Mouse (Mus musculus): ENCODE measurements around the gene Mphosph8. TPM values are rescaled to one million over a fixed set of nuclear protein-coding genes. Genes with fewer than 3 reads are reported as not detected.

The Mphosph8 gene
- total RNA-seq, 1 experiment from 2014 or later: 30.0 TPM

Other genes starting within 250 kb of the Mphosph8 start
- gene Cenpj, start 92.8 kb upstream of the Mphosph8 start, total RNA-seq (2021): 13.5 and 13.7 TPM in 2 replicates
- 31.9 and 39.1 TPM in 2 replicates for gene Parp4, start 92.6 kb upstream of the Mphosph8 start, total RNA-seq (2021)
- 27.5 TPM in 2 replicates for gene Pspc1, start 110.1 kb downstream of the Mphosph8 start, total RNA-seq (2021)
- 33.7 and 39.0 TPM in 2 replicates for gene Zmym5, start 143.5 kb downstream of the Mphosph8 start, total RNA-seq (2021)
- gene Zmym2, start 218.4 kb downstream of the Mphosph8 start, total RNA-seq (2021): 59.4 and 65.4 TPM in 2 replicates